Mouse (Mus musculus): ENCODE measurements at regions not wholly inside any gene's neighbourhood (a gene's known extent, or its start where the extent isn't known, plus 50 kb on each side); places are given as distances from the start of the nearest gene placed in this dataset.

DNA sequence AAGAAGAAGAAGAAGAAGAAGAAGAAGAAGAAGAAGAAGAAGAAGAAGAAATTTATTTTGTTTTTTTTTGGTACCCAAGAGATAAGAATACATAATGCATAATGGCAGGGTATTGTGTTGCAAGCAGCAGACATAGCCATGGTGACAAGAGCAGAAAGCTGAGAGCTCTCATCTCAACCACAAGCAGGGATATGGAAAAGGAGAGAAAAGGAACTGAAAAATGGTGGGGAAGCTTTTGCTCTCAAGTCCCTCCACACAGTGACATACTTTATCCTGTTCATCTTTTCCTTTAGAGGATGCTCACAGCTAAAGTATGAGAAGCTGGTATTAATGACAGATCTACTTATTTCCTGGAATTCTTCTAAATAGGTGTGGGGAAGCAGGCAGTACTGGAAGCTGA, 115.2 kb upstream of the Pik3r1 start:
- no peak for DNase-seq (ENCODE audit: low spot score)

DNA sequence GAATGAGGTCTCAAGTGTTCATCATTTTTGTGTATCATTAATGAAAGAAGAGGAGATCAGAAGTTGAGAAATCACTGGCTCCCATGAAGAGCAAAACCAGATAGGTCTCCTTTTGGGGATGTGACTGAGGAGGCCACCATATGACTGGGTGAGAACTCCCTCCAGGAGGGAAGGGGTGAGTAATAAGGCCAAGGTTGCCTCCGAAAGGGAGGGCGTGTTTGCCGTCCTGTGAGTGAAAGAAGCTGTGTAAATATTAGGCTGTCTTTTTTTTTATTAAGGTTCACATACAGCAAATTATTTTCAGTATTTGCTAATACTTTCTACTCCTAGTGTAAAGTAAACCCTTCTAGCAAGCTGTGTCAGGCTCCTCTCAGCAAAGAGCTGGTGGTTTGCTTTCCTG, 116.7 kb upstream of the Pik3r1 start:
- DNase-seq (ENCODE audit: low spot score): no peak

GRCm38 (mm10) chr13:101891473-101891872, 123.5 kb upstream of the Pik3r1 start:
- no peak for DNase-seq (ENCODE audit: low spot score)

GRCm38 (mm10) chr13:101893035-101893600, 125.1 kb upstream of the Pik3r1 start:
- DNase-seq (ENCODE audit: low spot score): no peak

- peak; percentile 80 for DNase-seq (ENCODE audit: low spot score)
These were observed 127.1 kb upstream of the Pik3r1 start for GRCm38 (mm10) chr13:101895161-101895560.

DNA sequence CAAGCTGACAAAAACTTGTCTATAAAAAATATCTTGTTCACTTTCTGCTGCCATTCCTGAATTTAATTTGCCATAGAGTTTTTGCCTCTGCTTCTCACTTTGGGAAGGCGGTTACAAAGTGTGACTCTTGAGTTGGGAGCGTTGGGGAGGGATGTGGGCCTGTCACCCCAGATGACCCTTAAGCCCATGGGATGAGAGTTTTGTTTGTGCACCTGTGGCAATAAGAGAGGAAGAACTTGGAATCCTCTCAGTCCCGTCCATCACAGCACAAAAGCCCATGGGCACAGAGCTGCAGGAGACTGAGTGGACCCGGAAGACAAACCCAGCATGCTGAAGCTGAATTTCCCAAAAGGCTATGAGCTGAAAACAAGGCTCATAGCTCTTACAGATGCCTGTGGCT, 127.7 kb upstream of the Pik3r1 start:
- DNase-seq (ENCODE audit: low spot score): no peak

DNA sequence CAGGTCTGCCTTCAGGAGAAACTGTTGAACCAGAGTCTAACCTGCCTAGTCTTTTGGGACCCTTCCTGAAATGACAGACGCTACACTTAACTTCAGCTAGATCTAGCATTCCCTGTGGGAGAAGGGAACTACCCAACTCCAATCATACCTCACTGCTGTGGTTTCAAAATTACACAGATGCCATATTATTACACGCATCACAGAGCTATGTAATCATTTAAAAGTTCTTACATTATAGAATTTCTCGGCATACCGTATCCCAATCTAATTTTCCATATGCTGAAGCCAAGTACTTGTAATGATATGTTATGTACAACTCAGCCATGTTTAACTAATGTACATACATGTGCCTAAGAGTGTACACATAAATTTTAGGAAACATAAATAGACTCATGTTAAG, 128.9 kb upstream of the Pik3r1 start:
- DNase-seq (ENCODE audit: low spot score): no peak

DNA sequence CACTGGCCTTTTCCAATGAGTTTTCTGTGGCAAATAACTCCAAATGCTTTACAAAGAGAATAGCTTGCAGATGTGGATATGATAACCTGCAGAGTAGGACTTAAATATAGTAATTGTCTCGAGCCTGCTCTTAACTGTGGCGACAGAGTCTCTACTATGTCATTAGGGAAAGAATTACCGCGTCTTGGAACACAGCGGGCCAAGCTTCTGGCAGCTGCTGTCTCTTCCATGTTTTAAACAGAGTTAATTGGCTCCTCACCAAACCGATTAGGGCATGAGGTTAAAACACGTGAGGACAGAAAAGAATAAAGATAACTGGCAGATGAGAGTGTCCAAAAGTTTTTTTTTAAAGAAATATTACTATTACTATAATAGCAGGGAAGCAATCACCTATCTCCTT, 134.2 kb upstream of the Pik3r1 start:
- no peak for DNase-seq (ENCODE audit: low spot score)

DNA sequence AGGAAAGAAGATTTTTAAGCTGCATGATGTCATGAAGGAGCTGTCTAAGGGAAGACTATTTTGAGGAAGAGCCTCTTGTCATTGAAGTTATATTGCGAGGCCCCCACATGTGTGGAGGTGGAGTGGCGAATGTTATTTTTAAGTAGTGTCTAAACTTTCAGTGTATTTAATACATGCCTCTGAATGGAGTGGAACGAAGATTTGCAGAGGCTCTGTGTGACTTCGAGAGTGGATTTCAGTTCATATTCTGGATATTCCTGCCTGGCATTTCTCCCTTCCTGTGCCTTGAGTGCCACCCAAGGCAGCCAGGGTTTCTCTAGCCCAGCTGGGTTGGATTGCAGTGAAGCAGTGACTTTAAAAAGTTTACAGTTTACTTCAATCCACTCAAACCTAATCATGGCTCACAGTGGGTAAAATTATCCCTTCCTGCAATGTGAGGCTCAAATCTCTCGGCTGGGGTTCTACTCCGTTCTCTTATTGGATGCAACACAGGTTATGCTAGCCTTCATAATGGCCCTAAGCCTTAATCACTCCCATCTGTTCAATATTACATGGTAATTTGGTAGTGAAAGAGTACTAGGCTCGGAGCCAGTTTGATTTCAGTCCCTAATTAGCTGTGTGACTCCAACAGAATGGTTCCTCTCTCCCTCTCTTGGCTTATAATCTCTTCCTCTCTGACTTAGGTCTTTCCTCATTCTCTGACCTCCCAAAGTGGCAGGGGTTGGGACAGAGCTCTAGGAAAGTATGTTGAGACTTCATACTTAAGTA, 138.1 kb upstream of the Pik3r1 start:
- no peak for DNase-seq (ENCODE audit: low spot score)

GRCm38 (mm10) chr13:101909026-101909425, 141.0 kb upstream of the Pik3r1 start:
- DNase-seq (ENCODE audit: low spot score): no peak

DNA sequence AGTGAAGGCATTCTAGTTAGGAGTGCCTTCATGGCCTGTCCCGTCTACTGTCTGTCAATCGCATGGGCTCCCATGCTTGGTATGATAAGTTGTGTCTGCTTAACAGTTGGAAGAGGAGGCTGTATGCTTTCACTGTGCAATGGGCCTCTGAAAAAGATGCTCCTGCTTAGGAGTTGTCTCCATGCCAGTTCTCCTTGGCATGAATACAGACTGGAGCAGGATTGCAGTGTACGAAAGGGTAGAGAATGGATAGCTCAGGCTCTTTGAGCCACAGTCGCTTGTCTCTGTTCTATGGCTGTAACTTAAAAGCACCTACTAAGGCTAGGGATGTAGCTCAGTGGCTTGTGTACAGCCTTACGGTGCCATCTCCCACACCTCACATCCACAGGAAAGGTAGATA, 142.7 kb upstream of the Pik3r1 start:
- DNase-seq (ENCODE audit: low spot score): no peak

- DNase-seq (ENCODE audit: low spot score): no peak
These were observed 146.1 kb upstream of the Pik3r1 start for GRCm38 (mm10) chr13:101914132-101914531.

- no peak for DNase-seq (ENCODE audit: low spot score)
These were observed 146.9 kb upstream of the Pik3r1 start for GRCm38 (mm10) chr13:101914691-101915541.

- DNase-seq (ENCODE audit: low spot score): no peak
These were observed 147.5 kb upstream of the Pik3r1 start for GRCm38 (mm10) chr13:101915542-101915941.

GRCm38 (mm10) chr13:101915948-101916594, 148.1 kb upstream of the Pik3r1 start:
- DNase-seq (ENCODE audit: low spot score): no peak

DNA sequence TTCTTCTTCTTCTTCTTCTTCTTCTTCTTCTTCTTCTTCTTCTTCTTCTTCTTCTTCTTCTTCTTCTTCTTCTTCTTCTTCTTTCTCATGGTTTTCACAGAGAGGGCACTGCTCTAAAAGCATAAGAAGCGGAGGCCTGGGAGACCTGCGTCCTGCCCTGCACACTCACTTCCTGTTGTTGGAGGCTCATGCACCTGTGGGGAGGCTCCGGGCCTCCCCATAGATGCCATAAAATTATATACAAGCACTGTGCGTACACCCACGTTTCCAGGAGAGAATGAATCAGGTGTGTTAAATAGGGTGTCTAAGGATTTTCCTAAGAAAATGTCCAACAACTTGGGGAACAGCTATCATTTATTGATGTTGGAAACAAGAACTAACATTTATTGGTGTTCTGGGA, 148.9 kb upstream of the Pik3r1 start:
- no peak for DNase-seq (ENCODE audit: low spot score)

DNA sequence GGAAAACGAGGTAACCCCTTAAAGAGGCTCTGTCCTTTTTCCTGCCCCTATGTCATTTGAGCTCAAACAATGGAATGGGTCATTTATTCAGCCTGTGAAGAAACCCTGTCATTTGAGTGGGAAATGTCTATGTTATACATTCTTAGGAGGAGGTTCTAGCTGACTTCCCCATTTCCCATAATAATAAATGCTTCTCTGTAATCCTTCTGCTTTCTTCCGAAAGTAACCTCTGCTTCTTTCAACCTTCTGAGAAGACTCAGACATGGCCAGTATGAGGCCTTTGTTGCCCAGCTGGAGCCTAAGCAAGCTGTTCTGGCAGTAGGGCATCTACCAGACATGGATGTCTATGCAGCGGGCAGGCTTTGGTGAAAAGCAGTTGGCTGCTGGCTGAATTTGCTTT, 150.2 kb upstream of the Pik3r1 start:
- DNase-seq (ENCODE audit: low spot score): no peak

DNA sequence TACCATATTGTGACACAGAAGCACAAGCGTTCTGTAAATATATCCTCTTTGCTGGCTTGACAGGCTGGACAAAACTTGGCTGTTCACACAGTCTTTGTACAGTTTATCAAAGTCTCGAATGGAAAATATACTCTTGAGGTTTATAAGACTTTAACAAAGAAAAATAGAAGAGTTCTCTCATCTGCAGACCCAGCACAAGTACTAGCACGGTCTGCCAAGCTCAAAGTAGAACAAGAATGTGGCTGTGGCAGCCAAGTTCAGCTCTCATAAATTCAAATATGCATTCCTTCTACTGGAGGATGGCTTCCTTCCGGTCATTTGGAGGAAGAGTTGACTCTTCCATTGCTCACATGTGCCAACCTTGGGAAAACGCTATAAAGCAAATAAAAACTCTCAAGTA, 151.2 kb upstream of the Pik3r1 start:
- no peak for DNase-seq (ENCODE audit: low spot score)

DNA sequence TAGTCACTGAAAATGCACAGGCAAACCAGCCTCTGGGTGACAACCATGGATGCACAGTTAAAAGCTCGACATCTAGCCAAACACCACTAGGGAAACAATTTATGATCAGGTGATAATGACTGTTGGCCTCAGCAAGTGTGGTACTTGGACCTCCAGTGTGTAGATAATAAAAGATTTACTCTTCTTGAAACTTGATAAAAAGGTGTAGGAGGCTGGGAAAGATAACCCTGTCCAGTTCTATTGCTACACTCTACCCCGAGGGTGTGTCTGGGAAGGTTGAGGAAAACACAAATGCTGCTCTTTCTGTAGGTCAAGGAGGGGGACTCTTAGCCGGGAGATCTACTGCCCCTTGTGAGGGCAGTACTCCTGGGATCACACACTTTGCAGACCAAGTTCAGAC, 152.4 kb upstream of the Pik3r1 start:
- no peak for DNase-seq (ENCODE audit: low spot score)

DNA sequence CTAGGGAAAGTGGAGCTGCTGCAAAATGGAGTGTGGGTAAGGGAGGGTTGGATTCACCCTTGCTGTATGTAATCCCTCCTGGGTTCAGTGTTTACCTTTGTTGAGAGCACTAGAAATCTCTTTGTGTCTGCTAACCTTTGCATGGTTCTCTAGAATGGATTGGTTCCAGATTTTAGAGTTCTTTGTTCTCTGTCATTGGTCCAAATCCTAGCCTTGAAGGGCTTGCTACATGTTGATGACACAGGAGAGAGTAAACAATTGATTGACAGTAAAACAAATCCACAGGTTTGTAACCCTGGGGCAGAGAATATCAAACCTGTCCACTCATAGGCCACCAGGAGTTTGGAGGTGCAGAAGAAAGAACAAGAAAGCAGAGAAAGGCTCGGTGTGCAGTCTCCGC, 156.6 kb upstream of the Pik3r1 start:
- DNase-seq (ENCODE audit: low spot score): no peak

DNA sequence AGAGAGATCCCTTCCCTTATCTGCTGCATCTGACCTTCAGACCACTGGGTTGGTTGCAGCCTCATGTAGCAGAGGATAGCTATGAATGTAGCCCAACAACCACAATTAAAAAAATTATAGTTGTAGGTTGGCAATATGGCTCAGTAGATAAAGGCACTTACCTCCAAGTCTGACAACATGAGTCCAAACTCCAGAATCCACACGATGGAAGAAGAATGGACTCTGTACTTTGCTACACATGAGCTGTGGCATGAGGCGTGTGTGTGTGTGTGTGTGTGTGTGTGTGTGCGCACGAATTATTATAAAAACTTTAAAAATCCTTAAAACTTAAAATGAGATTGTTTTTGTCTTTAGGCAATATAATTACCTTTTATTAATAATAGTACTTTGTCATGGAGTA, 163.2 kb upstream of the Pik3r1 start:
- DNase-seq (ENCODE audit: low spot score): no peak

- DNase-seq (ENCODE audit: low spot score): no peak
These were observed 163.9 kb upstream of the Pik3r1 start for GRCm38 (mm10) chr13:101931882-101932281.

DNA sequence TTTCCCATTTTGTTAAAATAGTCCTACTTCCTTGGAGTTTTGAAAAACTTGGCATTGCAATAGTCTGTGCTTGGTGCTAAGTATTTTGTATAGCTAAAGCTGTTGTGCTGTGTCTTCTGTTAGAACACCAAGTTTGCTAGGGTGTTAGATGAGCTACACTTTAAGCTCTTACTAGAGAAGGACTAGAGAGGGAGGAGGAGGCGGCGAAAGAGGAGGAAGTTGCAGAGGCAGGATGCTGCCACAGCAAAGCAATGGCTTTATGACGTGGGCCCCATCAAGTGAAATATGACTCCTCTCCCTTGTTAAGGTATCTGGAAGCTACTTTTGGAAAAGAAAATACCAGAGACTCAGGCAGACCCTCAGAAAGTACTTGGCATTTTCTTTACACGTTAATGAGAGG, 167.8 kb upstream of the Pik3r1 start:
- no peak for DNase-seq (ENCODE audit: low spot score)
